Mouse (Mus musculus) kidney, adult 2 months (tissue): ENCODE measurements around the gene Cenpf.

Experiments used
- CTCF ChIP-seq: fragments of 200-500 bp; conservative IDR thresholded peaks from 2 replicates; pipeline ENCODE4 v1.5.1; 2011; ENCODE audit warnings: low read depth, mild to moderate bottlenecking, control low read depth, low read length, moderate library complexity, mixed read lengths; ENCODE audit not compliant: insufficient read depth, insufficient read length
- POLR2A ChIP-seq: fragments of 200-500 bp; IDR thresholded peaks from one replicate; pipeline ENCODE4 v1.6.1; 2011; ENCODE audit warnings: low read depth, low read length, control low read depth

- TF ChIP-seq CTCF, result no peak
- no peak for TF ChIP-seq POLR2A
These were observed 63.1 kb downstream of the Cenpf start for GRCm38 (mm10) chr1:189624756-189625155.
